Mouse (Mus musculus) urinary bladder, postnatal 36 days (tissue): ENCODE measurements around the gene Qk.

Experiments used
- DNase-seq, 2 experiments: peaks; one replicate each; pipeline ENCODE4 v3.0.0; 2022; ENCODE audit warnings: low spot score in 2 of 2, mixed read lengths in 1 of 2

Qk gene

GRCm38 (mm10) chr17:10326596-10327045 is 7.0 kb upstream of the Qk start:
- peak in 1 of 2 experiments; percentile 75 for DNase-seq

- DNase-seq, result no peak
These were observed 6.3 kb upstream of the Qk start for GRCm38 (mm10) chr17:10325921-10326320.

GRCm38 (mm10) chr17:10321754-10322153 is 2.1 kb upstream of the Qk start:
- DNase-seq, result no peak

- DNase-seq, result no peak
These were observed 1.4 kb upstream of the Qk start for GRCm38 (mm10) chr17:10321092-10321491.

- DNase-seq, result no peak
These were observed 769 bp upstream of the Qk start for GRCm38 (mm10) chr17:10320456-10320790.

GRCm38 (mm10) chr17:10319431-10319684 is 296 bp downstream of the Qk start:
- no peak for DNase-seq

- DNase-seq, result peak; percentile 58 to 78
These were observed 858 bp downstream of the Qk start for GRCm38 (mm10) chr17:10318561-10319430.

- DNase-seq, result peak; percentile 66 to 72
These were observed 1.6 kb downstream of the Qk start for GRCm38 (mm10) chr17:10317981-10318551.

- DNase-seq, result peak in 1 of 2 experiments; percentile 52
These were observed 2.5 kb downstream of the Qk start for GRCm38 (mm10) chr17:10317186-10317585.

GRCm38 (mm10) chr17:10316446-10316845 is 3.2 kb downstream of the Qk start:
- DNase-seq, result no peak

- DNase-seq, result no peak
These were observed 9.6 kb downstream of the Qk start for GRCm38 (mm10) chr17:10310046-10310445.

- DNase-seq, result no peak
These were observed 10.5 kb downstream of the Qk start for GRCm38 (mm10) chr17:10309135-10309623.

- no peak for DNase-seq
These were observed 13.2 kb downstream of the Qk start for GRCm38 (mm10) chr17:10306424-10306823.

GRCm38 (mm10) chr17:10304001-10304400 is 15.7 kb downstream of the Qk start:
- no peak for DNase-seq

GRCm38 (mm10) chr17:10300968-10301795 is 18.5 kb downstream of the Qk start:
- DNase-seq, result no peak

- no peak for DNase-seq
These were observed 20.3 kb downstream of the Qk start for GRCm38 (mm10) chr17:10299396-10299795.

- no peak for DNase-seq
These were observed 27.1 kb downstream of the Qk start for GRCm38 (mm10) chr17:10292520-10292919.

GRCm38 (mm10) chr17:10284772-10285171 is 34.9 kb downstream of the Qk start:
- DNase-seq, result no peak

- DNase-seq, result no peak
These were observed 40.1 kb downstream of the Qk start for GRCm38 (mm10) chr17:10279532-10279931.

- no peak for DNase-seq
These were observed 50.1 kb downstream of the Qk start for GRCm38 (mm10) chr17:10269518-10269917.

- DNase-seq, result no peak
These were observed 51.2 kb downstream of the Qk start for GRCm38 (mm10) chr17:10268468-10268867.

- no peak for DNase-seq
These were observed 53.4 kb downstream of the Qk start for GRCm38 (mm10) chr17:10266207-10266606.
